In the genomic region with DNA sequence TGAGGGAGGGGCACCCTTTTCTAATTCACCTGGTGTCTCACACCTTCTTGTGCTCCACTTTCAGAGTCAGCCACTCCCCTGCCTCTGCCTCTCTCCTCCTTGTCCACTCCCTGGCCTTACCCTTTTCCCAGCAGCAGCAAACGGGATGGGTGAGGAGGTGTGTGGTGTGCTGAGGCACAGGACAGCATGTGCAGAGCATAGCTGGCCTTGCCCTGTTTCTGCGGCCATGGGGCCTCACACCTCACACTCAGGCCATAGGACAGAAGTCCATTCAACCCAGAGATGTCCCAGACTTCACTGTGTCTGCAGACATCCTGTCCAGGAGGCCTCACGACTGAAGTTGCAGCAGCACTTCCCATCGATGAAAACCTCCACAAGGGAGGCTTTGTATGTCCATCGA, we compare ENCODE assay signal across 21 mouse cellular contexts. TPM values are rescaled to one million over a fixed set of nuclear protein-coding genes. Genes with fewer than 3 reads are reported as not detected.
"Had no signal": no experiment of that assay in that cellular context is flagged by ENCODE, and none has a peak within 500 bp of the region (broad histone marks: within the 10 kb centered on the region; RNA-seq: fewer than 3 reads in every experiment).

No protein-coding gene starts in this region.

- H3K4me2 ChIP-seq: lung, embryonic 14.5 days; midbrain, embryonic 12.5 days; neural tube, embryonic 13.5 days; neural tube, embryonic 15.5 days had no signal

- H3K4me3 ChIP-seq: midbrain, embryonic 10.5 days; midbrain, embryonic 12.5 days; myocyte; neural tube, embryonic 13.5 days; neural tube, embryonic 15.5 days had no signal

- H3K9me3 ChIP-seq: midbrain, embryonic 10.5 days; midbrain, embryonic 12.5 days; neural tube, embryonic 13.5 days; neural tube, embryonic 15.5 days had no signal

- ATAC-seq: midbrain, embryonic 16.5 days had no signal

- DNase-seq: lung, adult 18-20 months; lung, embryonic 14.5 days; lung, postnatal 10 days; lung, postnatal 4 days; midbrain, embryonic 14.5 days; retina, postnatal 1 day; right cerebral cortex, adult 18-20 months; right cerebral cortex, postnatal 25 days; right cerebral cortex, postnatal 4 days; spleen, adult 18-20 months; thymus, adult 18-20 months; thymus, postnatal 14 days; thymus, postnatal 36 days had no signal

- H3K27me3 ChIP-seq: midbrain, embryonic 12.5 days; neural tube, embryonic 13.5 days; neural tube, embryonic 15.5 days had no signal

- H3K4me1 ChIP-seq: midbrain, embryonic 12.5 days; neural tube, embryonic 13.5 days; neural tube, embryonic 15.5 days had no signal

- H3K27ac ChIP-seq: midbrain, embryonic 10.5 days; midbrain, embryonic 12.5 days; neural tube, embryonic 13.5 days; neural tube, embryonic 15.5 days had no signal

- H3K36me3 ChIP-seq: midbrain, embryonic 10.5 days; midbrain, embryonic 12.5 days; neural tube, embryonic 13.5 days; neural tube, embryonic 15.5 days had no signal

- H3K9ac ChIP-seq: lung, embryonic 14.5 days; midbrain, embryonic 12.5 days; neural tube, embryonic 13.5 days; neural tube, embryonic 15.5 days had no signal

RNA-seq across cellular contexts. Expression of a gene that starts 4.0 kb away (rescaled TPM):
- total RNA-seq: megakaryocyte-erythroid progenitor cell, adult 5-6 weeks had no signal
- polyA plus RNA-seq: lung, embryonic 14.5 days; midbrain, embryonic 10.5 days; midbrain, embryonic 12.5 days; midbrain, embryonic 14.5 days; midbrain, embryonic 16.5 days; myocyte; neural tube, embryonic 11.5 days; neural tube, embryonic 15.5 days had no signal

RNA-seq across cellular contexts. Expression of a gene that starts 59.4 kb away (rescaled TPM):
- total RNA-seq: megakaryocyte-erythroid progenitor cell, adult 5-6 weeks had no signal
